Mouse (Mus musculus) brain, embryonic 14.5 days (tissue): ENCODE results near the gene Ip6k1. TPM values are rescaled to one million over a fixed set of nuclear protein-coding genes. Genes with fewer than 3 reads are reported as not detected.

Experiments used
- DNase-seq: peaks from one replicate; pipeline ENCODE4 v3.0.0-alpha.2; 2011; ENCODE audit warnings: low read depth
- CTCF ChIP-seq: fragments of 200-500 bp; IDR thresholded peaks from 2 replicates; pipeline ENCODE4 v1.5.1; 2012; ENCODE audit warnings: inconsistent platforms, mild to moderate bottlenecking, moderate library complexity, borderline replicate concordance; ENCODE audit not compliant: insufficient read depth, insufficient read length; ENCODE audit errors: extremely low read depth
- POLR2A ChIP-seq: fragments of 200-500 bp; IDR thresholded peaks from 2 replicates; pipeline ENCODE4 v1.6.1; 2012; ENCODE audit warnings: mild to moderate bottlenecking, inconsistent platforms, borderline replicate concordance; ENCODE audit not compliant: poor library complexity, insufficient read depth, insufficient read length, severe bottlenecking; ENCODE audit errors: extremely low read depth
- polyA plus RNA-seq: library from polyadenylated mRNA; depleted of rRNA; stranded (reverse); fragments of >200 nt; gene quantifications from 2 replicates; pipeline ENCODE4 v1.2.3, GENCODE M21; 2012; rRNA removed

Gene Ip6k1
- polyA plus RNA-seq, 1 experiment = 198 TPM

DNA sequence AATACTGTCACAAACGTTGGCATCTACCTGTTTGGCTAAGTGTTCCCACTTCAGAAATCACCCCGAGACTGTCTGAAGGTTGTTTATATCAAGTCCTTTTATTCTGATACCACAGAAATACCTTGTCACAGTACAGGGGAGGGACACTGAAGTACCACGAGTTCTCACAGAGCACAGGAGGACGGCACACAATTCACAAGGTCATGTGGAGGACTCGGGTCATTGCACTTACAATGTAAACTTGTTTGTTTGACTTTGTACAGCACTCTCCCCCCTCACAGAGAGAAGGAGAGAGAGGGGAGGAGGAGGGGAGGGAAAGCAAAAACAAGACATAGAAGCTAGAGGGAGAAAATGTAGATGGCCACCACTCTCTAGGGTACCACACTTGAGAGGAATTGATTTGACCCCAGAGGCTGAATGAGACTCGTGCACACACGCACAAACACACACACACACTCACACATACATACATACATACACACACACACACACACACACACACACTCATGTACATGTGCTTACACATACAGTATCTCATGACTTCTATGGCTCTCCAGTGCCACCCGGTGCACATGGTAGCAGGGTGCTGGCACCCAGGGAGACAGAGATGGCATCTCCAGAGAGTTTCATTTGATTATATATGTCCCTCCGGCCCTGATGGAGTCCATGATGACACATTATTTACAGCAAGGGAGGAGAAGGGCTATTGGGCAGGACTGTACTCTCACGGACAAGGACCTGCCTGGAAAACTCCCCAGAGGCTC, 93.8 kb downstream of the Ip6k1 start:
- TF ChIP-seq POLR2A = no peak
- no peak for TF ChIP-seq CTCF
- DNase-seq = no peak

Other genes with a start within 250 kb of the Ip6k1 start
- gene Rbm5, start 231.5 kb upstream of the Ip6k1 start, polyA plus RNA-seq = 183 and 228 TPM in 2 replicates
- gene Rbm6, start 129.3 kb upstream of the Ip6k1 start, polyA plus RNA-seq = 82.3 and 90.4 TPM in 2 replicates
- 31.5 and 37.2 TPM in 2 replicates for gene Mon1a, start 114.3 kb upstream of the Ip6k1 start, polyA plus RNA-seq
- 4.2 and 6.5 TPM in 2 replicates for gene Mst1r, start 95.6 kb upstream of the Ip6k1 start, polyA plus RNA-seq
- gene Actl11, start 74.0 kb upstream of the Ip6k1 start, polyA plus RNA-seq = not detected in 2 replicates
- 40.3 and 70.1 TPM in 2 replicates for gene Camkv, start 66.8 kb upstream of the Ip6k1 start, polyA plus RNA-seq
- 6.9 and 7.8 TPM in 2 replicates for gene Traip, start 52.4 kb upstream of the Ip6k1 start, polyA plus RNA-seq
- 4.3 and 5.8 TPM in 2 replicates for gene Uba7, start 27.0 kb upstream of the Ip6k1 start, polyA plus RNA-seq
- gene Gm20661, start 19.4 kb upstream of the Ip6k1 start, polyA plus RNA-seq = 1.3 and 1.7 TPM in 2 replicates
- 13.3 and 14.6 TPM in 2 replicates for gene Inka1, start 16.6 kb upstream of the Ip6k1 start, polyA plus RNA-seq
- gene Cdhr4, start 10.0 kb upstream of the Ip6k1 start, polyA plus RNA-seq = 6.1 and 6.7 TPM in 2 replicates
- 2.3 and 4.5 TPM in 2 replicates for gene Gm20662, start 6.2 kb upstream of the Ip6k1 start, polyA plus RNA-seq
- gene Gmppb, start 46.7 kb downstream of the Ip6k1 start, polyA plus RNA-seq = 15.7 and 16.8 TPM in 2 replicates
- gene Amigo3, start 50.7 kb downstream of the Ip6k1 start, polyA plus RNA-seq = 3.6 and 4.0 TPM in 2 replicates
- gene Mst1, start 77.9 kb downstream of the Ip6k1 start, polyA plus RNA-seq = 0.08 and 0.10 TPM in 2 replicates
- 93.3 and 93.5 TPM in 2 replicates for gene Rnf123, start 80.8 kb downstream of the Ip6k1 start, polyA plus RNA-seq
- 65.1 and 81.4 TPM in 2 replicates for gene Apeh, start 92.1 kb downstream of the Ip6k1 start, polyA plus RNA-seq
- 18.7 and 40.0 TPM in 2 replicates for gene Bsn, start 187.9 kb downstream of the Ip6k1 start, polyA plus RNA-seq